Comparison of ENCODE assay signal across 8 mouse cellular contexts in the genomic region with DNA sequence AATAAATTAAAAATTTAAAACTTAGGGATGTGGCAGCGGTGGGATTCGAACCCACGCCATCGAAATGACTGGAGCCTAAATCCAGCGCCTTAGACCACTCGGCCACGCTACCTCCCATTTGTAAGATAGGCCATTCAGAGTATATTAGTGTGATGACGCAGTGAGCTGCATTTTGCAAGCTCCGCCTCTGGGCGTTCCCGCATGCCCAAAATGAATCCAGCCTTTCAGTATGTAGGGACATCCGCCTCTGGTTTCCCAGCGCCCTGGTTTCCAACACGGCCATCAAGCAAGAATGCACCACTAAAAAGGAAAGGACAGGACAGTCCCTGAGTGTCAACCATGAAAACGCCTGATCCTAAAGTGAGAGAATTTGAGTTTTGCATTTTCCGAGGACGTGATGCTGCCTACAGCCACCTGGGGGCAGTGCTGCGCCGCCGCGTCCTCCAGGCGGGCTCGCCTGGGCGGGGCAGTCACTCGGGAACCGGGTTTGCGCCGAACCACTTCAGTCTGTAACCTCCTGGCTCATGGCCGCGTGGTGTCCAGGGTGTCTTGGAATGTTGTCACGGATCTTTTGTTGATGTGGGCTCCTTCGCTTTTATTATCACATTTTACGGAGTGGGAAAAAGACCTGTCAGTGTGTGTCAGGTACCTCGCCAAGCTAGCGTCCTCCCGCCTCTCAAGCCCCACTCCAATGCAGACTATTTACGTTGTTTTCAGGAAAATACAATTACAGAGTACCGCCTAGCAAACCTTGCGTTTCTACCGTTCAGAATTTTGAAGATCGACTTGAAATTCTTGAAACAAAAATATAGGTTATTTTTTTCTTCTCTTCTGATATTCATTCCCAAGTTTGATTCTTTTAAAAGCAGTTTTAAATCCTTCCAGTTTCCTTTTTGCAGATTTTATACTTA. TPM values are rescaled to one million over a fixed set of nuclear protein-coding genes. Genes with fewer than 3 reads are reported as not detected.
DNase-seq lines count a peak whose midpoint lies in the region; ATAC-seq lines count a peak whose summit lies in the region.

No protein-coding gene starts in this region.

- H3K27ac ChIP-seq in hindbrain, embryonic 15.5 days (replicated peaks) = peak overlapping the region; percentile 85

- H3K27me3 ChIP-seq in hindbrain, embryonic 15.5 days = no peaks in the 10 kb centered on the region

- WGBS in hindbrain, embryonic 15.5 days = under 1% methylated on average over 41 of the region's 41 CpGs

- no peaks in the 10 kb centered on the region for H3K36me3 ChIP-seq in hindbrain, embryonic 15.5 days

- no peaks in the 10 kb centered on the region for H3K9me3 ChIP-seq in hindbrain, embryonic 15.5 days

- DNase-seq in WW6 (ENCODE audit: low read depth, low spot score) = peak; percentile 59
- peak; percentile 96 to 100 for DNase-seq in cerebellum, postnatal 36 days
- peak; percentile 99 to 100 for DNase-seq in frontal cortex, postnatal 36 days (ENCODE audit: low spot score in 2 of 2)
- peak; percentile 91 for DNase-seq in left cerebral cortex, adult 11 months (ENCODE audit: low spot score)
- peak; percentile 97 for DNase-seq in lung, postnatal 36 days
- DNase-seq in retina, embryonic 14.5 days (ENCODE audit: low spot score) = peak; percentile 99
- peak; percentile 91 for DNase-seq in thymus, postnatal 36 days

- peaks cover 20% of the 10 kb centered on the region for H3K4me1 ChIP-seq in hindbrain, embryonic 15.5 days (replicated peaks)

- H3K4me3 ChIP-seq in hindbrain, embryonic 15.5 days = peak overlapping the region; percentile 52

- ATAC-seq in hindbrain, embryonic 15.5 days (ENCODE audit: low FRiP score, low read depth) = peak; percentile 88

- peak overlapping the region; percentile 66 for H3K4me2 ChIP-seq in hindbrain, embryonic 15.5 days

- H3K9ac ChIP-seq in hindbrain, embryonic 15.5 days = peak overlapping the region; percentile 47

RNA-seq across cellular contexts. Expression of gene Eef2k, which starts 6.9 kb away (rescaled TPM):
- polyA plus RNA-seq in hindbrain, embryonic 15.5 days (2015; fragmentation: Nextera tagmentation; extraction: Ambion mirVana) = 32.5 and 34.3 TPM in 2 replicates

RNA-seq across cellular contexts. Expression of gene Gm5737, which starts 23.5 kb away (rescaled TPM):
- polyA plus RNA-seq in hindbrain, embryonic 15.5 days (2015; fragmentation: Nextera tagmentation; extraction: Ambion mirVana) = 0.12 TPM in 1 of 2 replicates, not detected in the other

Comparison
In these comparisons a context has a peak if more than half of its experiments do, and no peak if none do; other contexts are left out.
1. Peak in every context shown above with its lines: DNase-seq, ATAC-seq, H3K4me3 ChIP-seq and H3K27ac ChIP-seq.